Mouse (Mus musculus) megakaryocyte, embryonic 14.5 days (primary cell): Measurements from ENCODE around the gene Adi1.

Experiments
- FLI1 ChIP-seq: IDR thresholded peaks from 2 replicates; pipeline ENCODE4 v1.6.1; 2012; ENCODE audit warnings: low read length, inconsistent platforms, mixed read lengths
- GATA1 ChIP-seq: IDR thresholded peaks from 3 replicates; pipeline ENCODE4 v1.6.1; 2012; ENCODE audit warnings: mixed read lengths, low read length, inconsistent platforms, borderline replicate concordance

DNA sequence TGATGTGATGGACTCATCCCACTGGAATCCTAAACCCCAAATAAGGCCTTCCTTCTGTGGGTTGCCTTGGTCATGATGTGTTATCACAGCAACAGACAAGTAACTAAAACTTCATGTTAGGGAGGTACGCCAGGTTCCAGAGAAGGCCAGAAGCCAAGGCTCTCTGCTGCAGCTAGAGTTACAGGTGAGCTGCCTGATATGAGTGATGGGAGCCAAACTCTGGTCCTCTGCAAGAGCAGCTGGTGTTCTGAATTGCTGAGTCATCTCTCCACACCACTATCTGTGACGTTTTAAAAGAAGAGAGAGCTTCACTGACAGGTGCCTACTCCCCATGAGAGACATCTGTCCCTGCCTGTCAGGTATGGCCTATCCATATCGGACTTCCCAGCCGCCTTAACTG lies 12.4 kb upstream of the Adi1 start:
- TF ChIP-seq GATA1: no peak
- TF ChIP-seq FLI1: no peak
